Mouse (Mus musculus) CH12.LX (cell line): ENCODE data around the gene Lamtor3.

Experiments
- CHD1 ChIP-seq: IDR thresholded peaks from 2 replicates; pipeline ENCODE4 v1.6.1; 2012; ENCODE audit warnings: low read depth, low read length, improper control_type of control experiment, inconsistent platforms
- CTCF ChIP-seq, 2 experiments: IDR thresholded peaks in 1 of 2; conservative IDR thresholded peaks in 1 of 2; 2 replicates each; pipeline ENCODE4 v1.5.1; 2011 to 2012; ENCODE audit warnings: low read depth in 2 of 2, low read length in 2 of 2, improper control_type of control experiment in 1 of 2, inconsistent platforms in 1 of 2, mild to moderate bottlenecking in 1 of 2, moderate library complexity in 1 of 2
- E2F4 ChIP-seq: IDR thresholded peaks from 2 replicates; pipeline ENCODE4 v1.6.1; 2011; ENCODE audit warnings: low read depth, low read length, improper control_type of control experiment; ENCODE audit not compliant: insufficient replicate concordance
- ETS1 ChIP-seq: conservative IDR thresholded peaks from 2 replicates; pipeline ENCODE4 v1.6.1; 2012; ENCODE audit warnings: low read depth, mild to moderate bottlenecking, inconsistent platforms, low read length, improper control_type of control experiment, moderate library complexity
- MXI1 ChIP-seq: IDR thresholded peaks from 2 replicates; pipeline ENCODE4 v1.6.1; 2011; ENCODE audit warnings: mild to moderate bottlenecking, low read depth, low read length, improper control_type of control experiment
- NELFE ChIP-seq: IDR thresholded peaks from 2 replicates; pipeline ENCODE4 v1.6.1; 2011; ENCODE audit warnings: low read depth, low read length, improper control_type of control experiment
- POLR2AphosphoS2 ChIP-seq: IDR thresholded peaks from 2 replicates; pipeline ENCODE4 v1.6.1; 2011; ENCODE audit warnings: low read depth, low read length, improper control_type of control experiment
- SIN3A ChIP-seq: IDR thresholded peaks from 2 replicates; pipeline ENCODE4 v1.6.1; 2012; ENCODE audit warnings: low read length, improper control_type of control experiment, inconsistent platforms
- TBP ChIP-seq: conservative IDR thresholded peaks from 2 replicates; pipeline ENCODE4 v1.6.1; 2011; ENCODE audit warnings: low read depth, low read length, improper control_type of control experiment
- UBTF ChIP-seq: IDR thresholded peaks from 2 replicates; pipeline ENCODE4 v1.6.1; 2012; ENCODE audit warnings: low read depth, mild to moderate bottlenecking, inconsistent platforms, low read length, improper control_type of control experiment, moderate library complexity

DNA sequence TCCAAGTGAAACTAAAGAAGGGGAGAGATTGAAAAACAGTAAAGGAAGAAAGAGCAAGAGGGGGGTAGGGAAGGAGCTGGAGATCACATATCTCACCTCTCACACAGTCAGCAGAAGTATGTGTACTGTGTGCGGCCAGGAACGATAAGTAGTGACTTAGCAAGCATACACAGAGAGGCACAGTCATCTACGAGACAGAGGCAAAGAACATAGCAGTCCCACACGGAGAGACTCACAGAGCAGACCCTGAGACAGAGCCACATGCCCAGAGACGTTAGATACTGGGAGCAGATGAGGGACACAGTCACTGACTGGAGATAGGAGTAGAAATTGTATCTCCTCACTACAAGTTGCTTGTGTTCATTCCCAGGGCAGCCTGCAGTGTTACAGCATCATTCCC, 53.9 kb downstream of the Lamtor3 start:
- no peak for TF ChIP-seq SIN3A
- no peak for TF ChIP-seq E2F4
- no peak for TF ChIP-seq MXI1
- TF ChIP-seq UBTF: no peak
- TF ChIP-seq CHD1: no peak
- no peak for TF ChIP-seq ETS1
- TF ChIP-seq NELFE: no peak
- TF ChIP-seq CTCF (conservative IDR thresholded peaks at IDR 0.05 in 1 of 2, IDR thresholded peaks at IDR 0.05 in 1 of 2; ENCODE audit: low read depth in 2 of 2, low read length in 2 of 2): no peak
- no peak for TF ChIP-seq TBP
- no peak for TF ChIP-seq POLR2AphosphoS2
